Mouse (Mus musculus): ENCODE measurements around the gene Mthfd2. TPM values are rescaled to one million over a fixed set of nuclear protein-coding genes. Genes with fewer than 3 reads are reported as not detected.

Mthfd2 gene
- polyA plus RNA-seq, 1 experiment from 2014 or later, result 31.3 TPM

- 0 out of 2 replicates have a peak overlapping the region, but pooled peaks have one; percentile 32 for H3K27ac ChIP-seq (replicated peaks; ENCODE audit: low read depth, low read length)
- DNase-seq (peak; percentile 46), ATAC-seq (ENCODE audit: low FRiP score, low TSS enrichment) (no peak)
- no peaks in the 10 kb centered on the region for H3K27me3 ChIP-seq (ENCODE audit: control insufficient read depth, insufficient read depth, low read length)
- WGBS, result 67% methylated on average over 4 of the region's 4 CpGs
- H3K9me3 ChIP-seq (ENCODE audit: control insufficient read depth, low read length), result no peaks in the 10 kb centered on the region
- H3K9ac ChIP-seq (replicated peaks; ENCODE audit: low read length), result no peak overlapping the region
- H3K4me2 ChIP-seq (ENCODE audit: low read length), result no peak overlapping the region
- H3K4me3 ChIP-seq (replicated peaks; ENCODE audit: low read depth, low read length), result no peak overlapping the region
- H3K36me3 ChIP-seq (ENCODE audit: control insufficient read depth, insufficient read depth, low read length), result no peaks in the 10 kb centered on the region
- peaks cover 7% of the 10 kb centered on the region; the same call in 1 of the 2 replicates for H3K4me1 ChIP-seq (ENCODE audit: control insufficient read depth, insufficient read depth, low read length)
Observed at GRCm38 (mm10) chr6:83265653-83266052, 60.1 kb downstream of the Mthfd2 start.

- DNase-seq (peak; percentile 39), ATAC-seq (ENCODE audit: low FRiP score, low TSS enrichment) (no peak)
- no peak overlapping the region for H3K27ac ChIP-seq (replicated peaks; ENCODE audit: low read depth, low read length)
Observed at GRCm38 (mm10) chr6:83265253-83265652, 60.5 kb downstream of the Mthfd2 start.

GRCm38 (mm10) chr6:83264516-83264915 is 61.2 kb downstream of the Mthfd2 start:
- H3K4me3 ChIP-seq (replicated peaks; ENCODE audit: low read depth, low read length), result no peak overlapping the region
- H3K9ac ChIP-seq (replicated peaks; ENCODE audit: low read length), result no peak overlapping the region
- peaks cover 9% of the 10 kb centered on the region; the same call in 1 of the 2 replicates for H3K4me1 ChIP-seq (ENCODE audit: control insufficient read depth, insufficient read depth, low read length)
- 76% methylated on average over 1 of the region's 1 CpGs for WGBS
- DNase-seq (no peak), ATAC-seq (ENCODE audit: low FRiP score, low TSS enrichment) (no peak)
- H3K27ac ChIP-seq (replicated peaks; ENCODE audit: low read depth, low read length), result no peak overlapping the region
- no peaks in the 10 kb centered on the region for H3K27me3 ChIP-seq (ENCODE audit: control insufficient read depth, insufficient read depth, low read length)
- no peak overlapping the region for H3K4me2 ChIP-seq (ENCODE audit: low read length)
- H3K9me3 ChIP-seq (ENCODE audit: control insufficient read depth, low read length), result no peaks in the 10 kb centered on the region
- H3K36me3 ChIP-seq (ENCODE audit: control insufficient read depth, insufficient read depth, low read length), result no peaks in the 10 kb centered on the region

More at GRCm38 (mm10) chr6:83265253-83265652, 60.5 kb downstream of the Mthfd2 start:
- no peak overlapping the region for H3K4me2 ChIP-seq (ENCODE audit: low read length)
- no peak overlapping the region for H3K4me3 ChIP-seq (replicated peaks; ENCODE audit: low read depth, low read length)
- H3K27me3 ChIP-seq (ENCODE audit: control insufficient read depth, insufficient read depth, low read length), result no peaks in the 10 kb centered on the region
- H3K36me3 ChIP-seq (ENCODE audit: control insufficient read depth, insufficient read depth, low read length), result no peaks in the 10 kb centered on the region
- no peaks in the 10 kb centered on the region for H3K9me3 ChIP-seq (ENCODE audit: control insufficient read depth, low read length)
- peaks cover 9% of the 10 kb centered on the region; the same call in 1 of the 2 replicates for H3K4me1 ChIP-seq (ENCODE audit: control insufficient read depth, insufficient read depth, low read length)
- no peak overlapping the region for H3K9ac ChIP-seq (replicated peaks; ENCODE audit: low read length)

Other genes starting within 250 kb of the Mthfd2 start
- gene Pcgf1, start 248.0 kb downstream of the Mthfd2 start, polyA plus RNA-seq (2014; fragmentation: Nextera tagmentation; extraction: Ambion mirVana), result 43.5 and 58.8 TPM in 2 replicates
- gene Lbx2, start 239.5 kb downstream of the Mthfd2 start, polyA plus RNA-seq (2014; fragmentation: Nextera tagmentation; extraction: Ambion mirVana), result not detected in 2 replicates
- gene Ccdc142, start 224.3 kb downstream of the Mthfd2 start, polyA plus RNA-seq (2014; fragmentation: Nextera tagmentation; extraction: Ambion mirVana), result 4.2 and 6.2 TPM in 2 replicates
- gene Gm42688, start 224.3 kb downstream of the Mthfd2 start, polyA plus RNA-seq (2014; fragmentation: Nextera tagmentation; extraction: Ambion mirVana), result 4.3 and 4.8 TPM in 2 replicates
- gene Mrpl53, start 216.9 kb downstream of the Mthfd2 start, polyA plus RNA-seq (2014; fragmentation: Nextera tagmentation; extraction: Ambion mirVana), result 120 and 139 TPM in 2 replicates
- 22.4 and 22.6 TPM in 2 replicates for gene Mogs, start 210.4 kb downstream of the Mthfd2 start, polyA plus RNA-seq (2014; fragmentation: Nextera tagmentation; extraction: Ambion mirVana)
- gene Wbp1, start 204.3 kb downstream of the Mthfd2 start, polyA plus RNA-seq (2014; fragmentation: Nextera tagmentation; extraction: Ambion mirVana), result 155 and 157 TPM in 2 replicates
- gene Ino80b, start 200.5 kb downstream of the Mthfd2 start, polyA plus RNA-seq (2014; fragmentation: Nextera tagmentation; extraction: Ambion mirVana), result 13.1 and 14.2 TPM in 2 replicates
- gene Rtkn, start 190.4 kb downstream of the Mthfd2 start, polyA plus RNA-seq (2014; fragmentation: Nextera tagmentation; extraction: Ambion mirVana), result 5.0 and 8.8 TPM in 2 replicates
- 19.4 and 30.3 TPM in 2 replicates for gene Wdr54, start 169.5 kb downstream of the Mthfd2 start, polyA plus RNA-seq (2014; fragmentation: Nextera tagmentation; extraction: Ambion mirVana)
- 5.9 and 7.1 TPM in 2 replicates for gene 1700003E16Rik, start 169.5 kb downstream of the Mthfd2 start, polyA plus RNA-seq (2014; fragmentation: Nextera tagmentation; extraction: Ambion mirVana)
- 134 and 135 TPM in 2 replicates for gene Dctn1, start 160.0 kb downstream of the Mthfd2 start, polyA plus RNA-seq (2014; fragmentation: Nextera tagmentation; extraction: Ambion mirVana)
- 0.27 and 0.55 TPM in 2 replicates for gene Slc4a5, start 106.1 kb downstream of the Mthfd2 start, polyA plus RNA-seq (2014; fragmentation: Nextera tagmentation; extraction: Ambion mirVana)
- gene Mob1a, start 108 bp upstream of the Mthfd2 start, polyA plus RNA-seq (2014; fragmentation: Nextera tagmentation; extraction: Ambion mirVana), result 14.7 and 32.5 TPM in 2 replicates
- gene Bola3, start 23.2 kb upstream of the Mthfd2 start, polyA plus RNA-seq (2014; fragmentation: Nextera tagmentation; extraction: Ambion mirVana), result 54.5 and 61.1 TPM in 2 replicates
- gene Tet3, start 133.2 kb upstream of the Mthfd2 start, polyA plus RNA-seq (2014; fragmentation: Nextera tagmentation; extraction: Ambion mirVana), result 50.0 and 56.0 TPM in 2 replicates
- 66.6 and 68.5 TPM in 2 replicates for gene Dguok, start 181.1 kb upstream of the Mthfd2 start, polyA plus RNA-seq (2014; fragmentation: Nextera tagmentation; extraction: Ambion mirVana)
- 2.3 TPM in 1 of 2 replicates, not detected in the other for gene Actg2, start 210.4 kb upstream of the Mthfd2 start, polyA plus RNA-seq (2014; fragmentation: Nextera tagmentation; extraction: Ambion mirVana)
- 63.6 and 64.4 TPM in 2 replicates for gene Stambp, start 246.8 kb upstream of the Mthfd2 start, polyA plus RNA-seq (2014; fragmentation: Nextera tagmentation; extraction: Ambion mirVana)

Measured in midbrain, embryonic 14.5 days (tissue).